8 mouse cellular contexts compared by ENCODE assay signal in the genomic region with DNA sequence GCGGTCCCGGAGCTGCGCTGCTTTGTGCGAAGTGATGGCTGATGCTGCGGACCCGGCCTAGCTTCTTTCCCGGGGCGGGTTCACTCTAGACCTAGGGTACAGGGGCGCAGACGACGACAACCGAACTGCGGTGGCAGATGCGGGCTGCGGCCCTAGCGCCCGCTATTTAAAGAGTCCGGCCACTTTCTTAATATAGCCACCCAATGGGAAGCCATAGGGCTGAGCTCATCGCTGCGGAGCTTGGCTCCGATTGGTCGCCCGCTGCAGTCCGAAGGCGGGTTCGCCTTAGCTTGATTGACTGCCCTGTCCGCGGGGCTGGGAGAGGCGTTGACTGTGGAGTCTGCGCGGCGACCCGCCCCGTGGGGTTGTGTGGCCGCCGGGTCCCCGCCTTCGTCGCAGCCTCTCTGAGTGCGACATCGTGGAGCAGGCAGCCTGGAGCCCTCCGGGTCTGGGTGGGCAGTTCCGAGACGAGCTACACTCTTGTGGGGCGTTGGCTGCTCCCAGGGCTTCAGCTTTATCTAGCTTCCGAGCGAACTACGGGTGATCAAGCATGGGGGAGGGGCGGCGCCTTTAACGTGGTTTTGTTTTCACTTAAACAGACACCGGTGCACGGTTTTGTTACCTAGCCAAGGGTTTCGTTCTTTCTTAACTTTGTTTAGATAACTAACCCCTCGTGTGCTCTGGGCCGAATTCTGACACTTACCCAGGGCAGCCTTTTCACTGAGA. TPM values are rescaled to one million over a fixed set of nuclear protein-coding genes. Genes with fewer than 3 reads are reported as not detected.
DNase-seq lines count a peak whose midpoint lies in the region; ATAC-seq and TF ChIP-seq lines count a peak whose summit lies in the region.

A gene (minus strand): TSS at position 139 of the 726 bp plus-strand sequence.

- H3K4me3 ChIP-seq in ES-E14 (ENCODE audit: insufficient read depth in 1 of 2, low read depth in 1 of 2, low read length in 2 of 2, poor library complexity in 1 of 2, severe bottlenecking in 1 of 2), result peak within 1 kb of the TSS; percentile 87 to 92
- H3K4me3 ChIP-seq in forebrain, embryonic 16.5 days (replicated peaks; ENCODE audit: low read length), result peak within 1 kb of the TSS; percentile 91
- H3K4me3 ChIP-seq in layer of hippocampus, adult 2 months, result peak within 1 kb of the TSS; percentile 100
- peak within 1 kb of the TSS; percentile 89 for H3K4me3 ChIP-seq in lung, embryonic 14.5 days (ENCODE audit: low read depth, low read length)
- H3K4me3 ChIP-seq in olfactory bulb, adult 2 months (ENCODE audit: insufficient read depth, low read depth, low read length), result peak within 1 kb of the TSS; percentile 85
- peak within 1 kb of the TSS; percentile 50 for H3K4me3 ChIP-seq in thymus, adult 2 months (ENCODE audit: control insufficient read depth, insufficient read depth, low read length)

- under 1% methylated on average over 56 of the region's 56 CpGs for WGBS in forebrain, embryonic 16.5 days
- WGBS in lung, embryonic 14.5 days, result under 1% methylated on average over 56 of the region's 56 CpGs
- under 1% methylated on average over 56 of the region's 56 CpGs for WGBS in olfactory bulb, adult 2 months
- WGBS in thymus, adult 2 months, result under 1% methylated on average over 56 of the region's 56 CpGs

- peak within 1 kb of the TSS; percentile 50; the same call in 1 of the 2 replicates for H3K27ac ChIP-seq in ES-E14 (ENCODE audit: insufficient read depth, low read depth, low read length, poor library complexity, severe bottlenecking)
- peak within 1 kb of the TSS; percentile 100 for H3K27ac ChIP-seq in forebrain, embryonic 16.5 days (ENCODE audit: low read length)
- peak within 1 kb of the TSS; percentile 100 for H3K27ac ChIP-seq in layer of hippocampus, adult 2 months
- H3K27ac ChIP-seq in lung, embryonic 14.5 days (ENCODE audit: low read depth), result peak within 1 kb of the TSS; percentile 100
- H3K27ac ChIP-seq in olfactory bulb, adult 2 months (ENCODE audit: insufficient read depth, low read depth, low read length), result peak within 1 kb of the TSS; percentile 97
- H3K27ac ChIP-seq in thymus, adult 2 months (ENCODE audit: control insufficient read depth, insufficient read depth, low read length), result no peak within 1 kb of the TSS

- H3K27me3 ChIP-seq in forebrain, embryonic 16.5 days (replicated peaks; ENCODE audit: control insufficient read depth, insufficient read depth, low read length), result no peaks in the 10 kb centered on the region
- no peaks in the 10 kb centered on the region for H3K27me3 ChIP-seq in lung, embryonic 14.5 days (ENCODE audit: insufficient read depth, low read length)
- H3K27me3 ChIP-seq in thymus, adult 2 months (ENCODE audit: control insufficient read depth, insufficient read depth, low read length), result peaks cover 5% of the 10 kb centered on the region; the same call in 1 of the 2 replicates

- TF ChIP-seq POLR2A in olfactory bulb, adult 2 months (IDR thresholded peaks at IDR 0.05; ENCODE audit: insufficient read depth, low read depth, low read length), result peak; percentile 100
- TF ChIP-seq POLR2A in thymus, adult 2 months (IDR thresholded peaks at IDR 0.05; ENCODE audit: control insufficient read depth, extremely low read depth, insufficient read depth, low read length, poor library complexity), result 0 out of 2 replicates have a peak, but pooled peaks have one; percentile 28

- ATAC-seq in forebrain, embryonic 16.5 days, result peak; percentile 96
- ATAC-seq in lung, embryonic 14.5 days (ENCODE audit: insufficient read depth), result peak; percentile 97

- intact Hi-C loops in heart, postnatal 36 days (cut with DNase I), result loop anchor here (1.0 kb wide), 1 partner anchor 143 kb away; no protein-coding TSS in a partner anchor

- peak; percentile 86 for DNase-seq in ES-E14 (ENCODE audit: low read depth, low spot score)
- peak; percentile 98 for DNase-seq in cerebellum, adult 11-12 months
- peak; percentile 99 for DNase-seq in heart, postnatal 36 days
- peak; percentile 97 to 99 for DNase-seq in layer of hippocampus, adult 2 months (ENCODE audit: low spot score in 2 of 2)
- DNase-seq in lung, embryonic 14.5 days, result peak; percentile 99
- peak; percentile 53 for DNase-seq in thymus, adult 2 months

- H3K9me3 ChIP-seq in ES-E14 (ENCODE audit: control insufficient read depth, insufficient read depth, low read depth, low read length), result no peaks in the 10 kb centered on the region
- no peaks in the 10 kb centered on the region for H3K9me3 ChIP-seq in forebrain, embryonic 16.5 days (ENCODE audit: control insufficient read depth, low read length)
- H3K9me3 ChIP-seq in lung, embryonic 14.5 days (ENCODE audit: low read depth, low read length), result no peaks in the 10 kb centered on the region

- peaks cover 0 to 14% of the 10 kb centered on the region in 2 experiments; a peak in 2 of 4 replicates for H3K4me1 ChIP-seq in ES-E14 (ENCODE audit: control insufficient read depth in 2 of 2, insufficient read depth in 2 of 2, low read length in 2 of 2, poor library complexity in 1 of 2)
- H3K4me1 ChIP-seq in forebrain, embryonic 16.5 days (replicated peaks; ENCODE audit: control insufficient read depth, insufficient read depth, low read length), result peaks cover 38% of the 10 kb centered on the region
- peaks cover 22% of the 10 kb centered on the region for H3K4me1 ChIP-seq in lung, embryonic 14.5 days (ENCODE audit: insufficient read depth)
- H3K4me1 ChIP-seq in olfactory bulb, adult 2 months (ENCODE audit: control insufficient read depth, insufficient read depth, low read length), result peaks cover 14% of the 10 kb centered on the region
- H3K4me1 ChIP-seq in thymus, adult 2 months (replicated peaks; ENCODE audit: control insufficient read depth, insufficient read depth, low read length), result peaks cover 27% of the 10 kb centered on the region

- peak within 1 kb of the TSS; percentile 92 for H3K9ac ChIP-seq in ES-E14 (ENCODE audit: insufficient read depth, low read depth, low read length, poor library complexity, severe bottlenecking)
- peak within 1 kb of the TSS; percentile 96 for H3K9ac ChIP-seq in forebrain, embryonic 16.5 days (replicated peaks; ENCODE audit: low read depth, low read length)
- H3K9ac ChIP-seq in lung, embryonic 14.5 days, result peak within 1 kb of the TSS; percentile 98

- H3K36me3 ChIP-seq in ES-E14 (ENCODE audit: control insufficient read depth, insufficient read depth, low read length, poor library complexity, severe bottlenecking), result no peaks in the 10 kb centered on the region
- H3K36me3 ChIP-seq in forebrain, embryonic 16.5 days (ENCODE audit: control insufficient read depth, insufficient read depth), result no peaks in the 10 kb centered on the region
- H3K36me3 ChIP-seq in lung, embryonic 14.5 days (ENCODE audit: insufficient read depth), result no peaks in the 10 kb centered on the region
- H3K36me3 ChIP-seq in thymus, adult 2 months (ENCODE audit: control insufficient read depth, insufficient read depth, low read length), result no peaks in the 10 kb centered on the region

- peak within 1 kb of the TSS; percentile 88 for H3K4me2 ChIP-seq in forebrain, embryonic 16.5 days (ENCODE audit: low read length)
- H3K4me2 ChIP-seq in lung, embryonic 14.5 days, result peak within 1 kb of the TSS; percentile 88

- no peak for TF ChIP-seq CTCF in layer of hippocampus, adult 2 months (conservative IDR thresholded peaks at IDR 0.05)
- TF ChIP-seq CTCF in lung, embryonic 14.5 days (IDR thresholded peaks at IDR 0.05; ENCODE audit: low read depth), result no peak
- TF ChIP-seq CTCF in olfactory bulb, adult 2 months (IDR thresholded peaks at IDR 0.05; ENCODE audit: insufficient read depth, low read depth, low read length), result no peak; the same call in 1 of the 2 replicates
- no peak for TF ChIP-seq CTCF in thymus, adult 2 months (IDR thresholded peaks at IDR 0.05; ENCODE audit: borderline replicate concordance, control insufficient read depth, extremely low read depth, insufficient read depth, low read length, poor library complexity)

- in situ Hi-C loops in ES-E14 (cut with MboI; ENCODE audit: low sequenced_read_pairs in 2 of 2, unreplicated experiment in 2 of 2), result loop anchor here in 1 of 2 experiments (5.0 kb wide), 1 partner anchor 178 kb away; no protein-coding TSS in a partner anchor

TF ChIP-seq in ES-E14, 5 proteins besides CTCF, POLR2A, EP300 and RAD21:
- TF ChIP-seq MAFK (IDR thresholded peaks at IDR 0.05; ENCODE audit: insufficient read depth, low read depth, low read length), result no peak
- TF ChIP-seq HCFC1 (IDR thresholded peaks at IDR 0.05; ENCODE audit: borderline replicate concordance, insufficient read depth, low read length), result no peak
- TF ChIP-seq ZNF384 (IDR thresholded peaks at IDR 0.05; ENCODE audit: low read depth, low read length), result no peak
- TF ChIP-seq CHD2 (IDR thresholded peaks at IDR 0.05; ENCODE audit: low read depth, low read length), result no peak
- TF ChIP-seq ZC3H11A (IDR thresholded peaks at IDR 0.05; ENCODE audit: borderline replicate concordance, low read depth, low read length), result no peak

RNA-seq across cellular contexts. Expression of the gene that starts here (rescaled TPM):
- total RNA-seq in ES-E14 (2012; rRNA removed), result 29.4 and 43.6 TPM in 2 replicates
- 70.3 and 74.9 TPM in 2 replicates for polyA plus RNA-seq in forebrain, embryonic 16.5 days (2015; fragmentation: Nextera tagmentation; extraction: Ambion mirVana)
- total RNA-seq in heart, postnatal 36 days (2021), result 100 to 1,000 TPM; 145 to 186 TPM
- 100 to 1,000 TPM; 359 to 361 TPM for total RNA-seq in layer of hippocampus, adult 2 months (2021)
- 62.4 and 66.5 TPM in 2 replicates for polyA plus RNA-seq in lung, embryonic 14.5 days (2014; fragmentation: Nextera tagmentation; extraction: Ambion mirVana)
- polyA plus RNA-seq in olfactory bulb, adult 2 months (2012; ENCODE audit: insufficient read depth, insufficient read length, low replicate concordance, missing spikeins), result 196 TPM in 1 of 2 replicates, not detected in the other
- polyA plus RNA-seq in thymus, adult 2 months (2012; rRNA removed), result 77.3 and 91.4 TPM in 2 replicates

Comparison
In these comparisons a context has a peak if more than half of its experiments do, and no peak if none do; other contexts are left out.
1. H3K4me3 ChIP-seq: peak in every context shown above with its lines; median percentile 100 in layer of hippocampus, adult 2 months; 91 in forebrain, embryonic 16.5 days; 90 in ES-E14; 89 in lung, embryonic 14.5 days; 85 in olfactory bulb, adult 2 months; 50 in thymus, adult 2 months.